Mouse (Mus musculus) bone marrow, adult 2 months (tissue): ENCODE measurements at regions not wholly inside any gene's neighbourhood (a gene's known extent, or its start where the extent isn't known, plus 50 kb on each side); places are given as distances from the start of the nearest gene placed in this dataset.

Experiments
- H3K27ac ChIP-seq: fragments of 200-500 bp; 2 replicates; pipeline ENCODE4 v1.5.1; 2012; ENCODE audit warnings: low read depth, mild to moderate bottlenecking, control low read depth, inconsistent platforms, low read length; ENCODE audit not compliant: control insufficient read depth, poor library complexity, insufficient read depth
- H3K4me1 ChIP-seq: fragments of 200-500 bp; 2 replicates; pipeline ENCODE4 v1.6.1; 2011; ENCODE audit warnings: low read length; ENCODE audit not compliant: control insufficient read depth, insufficient read depth
- H3K4me3 ChIP-seq: fragments of 200-500 bp; replicated peaks from 2 replicates; pipeline ENCODE3; 2011; ENCODE audit warnings: mild to moderate bottlenecking, low read depth, low read length, control low read depth; ENCODE audit not compliant: control insufficient read depth
- CTCF ChIP-seq: fragments of 200-500 bp; IDR thresholded peaks from 2 replicates; pipeline ENCODE4 v1.5.1; 2011; ENCODE audit warnings: low read length, control low read depth; ENCODE audit not compliant: control insufficient read depth, insufficient read depth
- POLR2A ChIP-seq: fragments of 200-500 bp; IDR thresholded peaks from 2 replicates; pipeline ENCODE4 v1.6.1; 2011; ENCODE audit warnings: low read depth, mild to moderate bottlenecking, control low read depth, low read length, borderline replicate concordance; ENCODE audit not compliant: control insufficient read depth
- WGBS: fragments of 180-500 bp; shearing (Covaris S2); methylation state at CpG from one replicate; pipeline ENCODE4 v1.1.7; 2018; 5-methylcytosine and 5-hydroxymethylcytosine counted together

- Histone ChIP-seq H3K4me3 (no peak overlapping the region), H3K4me1 (peaks cover 3% of the 10 kb centered on the region), H3K27ac (peak overlapping the region; percentile 61; the same call in 1 of the 2 replicates)
- TF ChIP-seq POLR2A (no peak), CTCF (no peak)
- 48% methylated on average over 3 of the region's 3 CpGs for WGBS
These were observed 321.8 kb upstream of the Rnaseh2b start for GRCm38 (mm10) chr14:61970591-61970990.

- Histone ChIP-seq H3K4me1 (peaks cover 3% of the 10 kb centered on the region), H3K4me3 (peak overlapping the region; percentile 39), H3K27ac (peak overlapping the region; percentile 85)
- WGBS = 5% methylated on average over 14 of the region's 14 CpGs
- TF ChIP-seq CTCF (no peak), POLR2A (no peak)
These were observed 321.0 kb upstream of the Rnaseh2b start for GRCm38 (mm10) chr14:61971100-61972088.

- TF ChIP-seq CTCF = no peak
- TF ChIP-seq POLR2A = no peak
- H3K4me1 ChIP-seq = no peaks in the 10 kb centered on the region; the same call in 1 of the 2 replicates
- 85% methylated on average over 6 of the region's 6 CpGs for WGBS
- H3K27ac ChIP-seq = no peak overlapping the region
- H3K4me3 ChIP-seq = no peak overlapping the region
These were observed 317.1 kb upstream of the Rnaseh2b start for GRCm38 (mm10) chr14:61975301-61975732.

- Histone ChIP-seq H3K4me1 (no peaks in the 10 kb centered on the region), H3K27ac (no peak overlapping the region), H3K4me3 (no peak overlapping the region)
- 74% methylated on average over 3 of the region's 3 CpGs for WGBS
- TF ChIP-seq POLR2A (no peak), CTCF (no peak)
These were observed 311.8 kb upstream of the Rnaseh2b start for GRCm38 (mm10) chr14:61980581-61980980.

GRCm38 (mm10) chr14:61985575-61985974 is 306.8 kb upstream of the Rnaseh2b start:
- Histone ChIP-seq H3K4me3 (no peak overlapping the region), H3K27ac (no peak overlapping the region), H3K4me1 (no peaks in the 10 kb centered on the region)
- WGBS = 77% methylated on average over 3 of the region's 3 CpGs
- TF ChIP-seq POLR2A (no peak), CTCF (no peak)

GRCm38 (mm10) chr14:61986203-61986602 is 306.2 kb upstream of the Rnaseh2b start:
- Histone ChIP-seq H3K4me1 (no peaks in the 10 kb centered on the region), H3K4me3 (no peak overlapping the region), H3K27ac (no peak overlapping the region)
- 85% methylated on average over 13 of the region's 13 CpGs for WGBS
- no peak for TF ChIP-seq POLR2A
- no peak for TF ChIP-seq CTCF

- WGBS = 46% methylated on average over 1 of the region's 1 CpGs
- Histone ChIP-seq H3K27ac (no peak overlapping the region), H3K4me1 (peaks cover 3% of the 10 kb centered on the region; the same call in 1 of the 2 replicates), H3K4me3 (no peak overlapping the region)
- TF ChIP-seq POLR2A (no peak), CTCF (peak; percentile 28; the same call in 1 of the 2 replicates)
These were observed 297.1 kb upstream of the Rnaseh2b start for GRCm38 (mm10) chr14:61995253-61995652.

- Histone ChIP-seq H3K4me1 (peaks cover 3% of the 10 kb centered on the region; the same call in 1 of the 2 replicates), H3K27ac (no peak overlapping the region), H3K4me3 (no peak overlapping the region)
- TF ChIP-seq CTCF (no peak), POLR2A (no peak)
These were observed 294.7 kb upstream of the Rnaseh2b start for GRCm38 (mm10) chr14:61997736-61998135.

GRCm38 (mm10) chr14:61998259-61998658 is 294.1 kb upstream of the Rnaseh2b start:
- Histone ChIP-seq H3K4me1 (peaks cover 3% of the 10 kb centered on the region; the same call in 1 of the 2 replicates), H3K27ac (peak overlapping the region; percentile 33; the same call in 1 of the 2 replicates), H3K4me3 (no peak overlapping the region)
- 36% methylated on average over 3 of the region's 3 CpGs for WGBS
- TF ChIP-seq POLR2A (no peak), CTCF (no peak)
